Mouse (Mus musculus): ENCODE results near the gene Krtap1-3. TPM values are rescaled to one million over a fixed set of nuclear protein-coding genes. Genes with fewer than 3 reads are reported as not detected.

Gene Krtap1-3
- polyA plus RNA-seq (2015; fragmentation: Nextera tagmentation; extraction: Ambion mirVana), result not detected in 2 replicates

GRCm38 (mm10) chr11:99590981-99591380, at the start of gene Krtap1-3:
Gene Krtap1-3, minus strand, starts transcription at chr11:99591339.

GRCm38 (mm10) chr11:99634653-99635134, 43.6 kb upstream of the Krtap1-3 start, which contains the start of gene Krtap4-2:
Gene Krtap4-2, minus strand, starts transcription at chr11:99635084.

DNA sequence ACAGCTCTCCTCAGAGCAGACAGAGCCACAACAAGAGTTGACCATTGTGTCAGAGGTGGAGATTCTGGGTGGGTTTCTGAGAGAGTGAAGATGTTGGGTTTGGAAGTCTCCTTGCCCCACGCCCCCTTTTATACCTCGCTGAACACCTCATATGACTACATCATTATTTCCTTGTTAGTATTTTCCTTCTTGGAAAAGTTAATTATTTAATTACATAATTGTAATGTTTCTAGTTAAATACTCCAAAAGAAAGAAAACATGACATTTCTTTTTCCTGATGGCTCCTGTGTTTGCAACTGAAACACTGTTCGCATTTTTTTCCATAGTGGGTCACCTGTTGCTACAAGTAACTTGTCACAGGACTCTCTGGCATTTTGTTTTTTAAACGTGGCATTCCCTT, 37.0 kb upstream of the Krtap1-3 start, which contains the start of gene Krtap4-1:
Gene Krtap4-1, minus strand, starts transcription at position 101 of the 400 bp plus-strand sequence.

DNA sequence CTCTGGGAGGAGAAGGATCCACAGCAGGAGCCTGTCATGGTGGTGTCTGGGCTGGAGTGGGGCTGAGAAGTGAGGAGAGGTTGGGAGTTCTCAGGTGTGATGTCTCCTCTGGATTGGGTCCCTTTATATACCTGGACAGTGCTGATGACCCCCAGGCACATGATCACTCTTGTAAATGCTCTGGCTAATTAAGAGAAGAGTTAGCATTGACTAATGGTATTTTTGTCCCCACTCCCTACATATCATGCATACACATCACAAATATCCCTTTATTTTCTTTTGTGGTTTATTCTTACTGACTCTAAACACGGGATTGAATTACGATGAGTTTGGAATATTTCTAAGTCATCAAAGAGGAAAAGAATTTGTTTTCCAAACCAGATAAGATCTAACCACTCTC, 29.2 kb upstream of the Krtap1-3 start, which contains the start of gene Gm11562:
Gene Gm11562, minus strand, starts transcription at position 101 of the 400 bp plus-strand sequence.

GRCm38 (mm10) chr11:99614796-99615363, 23.7 kb upstream of the Krtap1-3 start, which contains the start of gene Krtap2-4:
Gene Krtap2-4, minus strand, starts transcription at chr11:99614846.

GRCm38 (mm10) chr11:99610089-99610488, 18.9 kb upstream of the Krtap1-3 start, which contains the start of gene Gm11937:
Gene Gm11937, minus strand, starts transcription at chr11:99610189.

DNA sequence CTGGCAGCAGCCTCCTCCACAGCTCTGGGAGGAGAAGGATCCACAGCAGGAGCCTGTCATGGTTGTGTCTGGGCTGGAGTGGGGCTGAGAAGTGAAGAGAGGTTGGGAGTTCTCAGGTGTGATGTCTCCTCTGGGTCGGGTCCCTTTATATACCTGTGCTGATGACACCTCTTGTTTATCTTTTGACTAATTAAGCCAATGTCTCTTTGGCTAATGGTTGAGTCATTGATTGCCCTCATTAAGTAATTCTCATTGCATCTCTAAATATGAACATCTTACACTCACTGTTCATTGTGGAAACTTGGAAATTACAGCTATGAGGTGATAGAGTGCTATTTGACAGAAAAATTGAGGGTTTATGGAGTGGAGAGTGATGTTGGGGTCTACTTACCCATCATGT, 12.1 kb upstream of the Krtap1-3 start, which contains the start of gene Gm11938:
Gene Gm11938, minus strand, starts transcription at position 101 of the 400 bp plus-strand sequence.

GRCm38 (mm10) chr11:99597742-99598141, 6.6 kb upstream of the Krtap1-3 start, which contains the start of gene Krtap9-3:
Gene Krtap9-3, minus strand, starts transcription at chr11:99598105.

GRCm38 (mm10) chr11:99583245-99583704, 7.9 kb downstream of the Krtap1-3 start, which contains the start of gene Krtap1-4:
Gene Krtap1-4, minus strand, starts transcription at chr11:99583654.

GRCm38 (mm10) chr11:99580636-99581035, 10.5 kb downstream of the Krtap1-3 start, which contains the start of gene Krtap1-5:
Gene Krtap1-5, minus strand, starts transcription at chr11:99581016.

GRCm38 (mm10) chr11:99566530-99566929, 24.6 kb downstream of the Krtap1-3 start, which contains the start of gene Krtap3-1:
Gene Krtap3-1, minus strand, starts transcription at chr11:99566630.

GRCm38 (mm10) chr11:99559366-99559765, 31.8 kb downstream of the Krtap1-3 start, which contains the start of gene Gm11939:
Gene Gm11939, minus strand, starts transcription at chr11:99559466.

DNA sequence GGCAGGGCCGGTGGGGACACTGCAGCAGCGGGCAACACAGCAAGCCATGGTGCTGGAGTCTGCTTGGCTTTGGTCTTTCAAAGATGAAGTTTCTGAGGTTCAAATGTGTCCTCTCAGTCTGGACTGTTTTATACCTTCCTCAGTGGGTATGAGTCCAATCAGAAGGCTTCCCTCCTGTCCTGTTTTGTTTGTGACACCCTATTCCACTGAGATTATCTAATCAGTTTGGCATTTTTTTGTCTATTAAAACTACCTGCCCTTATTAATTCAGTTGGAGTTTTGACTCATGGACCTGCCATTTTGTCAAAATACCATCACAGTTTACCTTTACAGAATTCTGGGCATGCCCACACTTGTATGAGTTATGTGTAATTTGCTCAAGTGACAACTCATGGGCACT, 34.4 kb downstream of the Krtap1-3 start, which contains the start of gene Krtap3-2:
Gene Krtap3-2, minus strand, starts transcription at position 101 of the 400 bp plus-strand sequence.

GRCm38 (mm10) chr11:99550765-99551164, 40.4 kb downstream of the Krtap1-3 start, which contains the start of gene Krtap3-3:
Gene Krtap3-3, minus strand, starts transcription at chr11:99550865.

Other genes with a start within 250 kb of the Krtap1-3 start
- not detected in 2 replicates for gene Krt27, start 240.2 kb downstream of the Krtap1-3 start, polyA plus RNA-seq (2015; fragmentation: Nextera tagmentation; extraction: Ambion mirVana)
- 0.08 and 0.14 TPM in 2 replicates for gene Krt28, start 216.4 kb downstream of the Krtap1-3 start, polyA plus RNA-seq (2015; fragmentation: Nextera tagmentation; extraction: Ambion mirVana)
- gene Krt10, start 202.0 kb downstream of the Krtap1-3 start, polyA plus RNA-seq (2015; fragmentation: Nextera tagmentation; extraction: Ambion mirVana), result 34.8 and 42.7 TPM in 2 replicates
- gene Krt12, start 169.1 kb downstream of the Krtap1-3 start, polyA plus RNA-seq (2015; fragmentation: Nextera tagmentation; extraction: Ambion mirVana), result not detected in 2 replicates
- 1.3 and 3.1 TPM in 2 replicates for gene Krt20, start 153.2 kb downstream of the Krtap1-3 start, polyA plus RNA-seq (2015; fragmentation: Nextera tagmentation; extraction: Ambion mirVana)
- gene Krt23, start 98.2 kb downstream of the Krtap1-3 start, polyA plus RNA-seq (2015; fragmentation: Nextera tagmentation; extraction: Ambion mirVana), result 1.7 and 3.0 TPM in 2 replicates
- not detected in 2 replicates for gene Krt39, start 70.0 kb downstream of the Krtap1-3 start, polyA plus RNA-seq (2015; fragmentation: Nextera tagmentation; extraction: Ambion mirVana)
- not detected in 2 replicates for gene Krt40, start 48.2 kb downstream of the Krtap1-3 start, polyA plus RNA-seq (2015; fragmentation: Nextera tagmentation; extraction: Ambion mirVana)
- not detected in 2 replicates for gene Krtap3-3, start 40.5 kb downstream of the Krtap1-3 start, polyA plus RNA-seq (2015; fragmentation: Nextera tagmentation; extraction: Ambion mirVana)
- not detected in 2 replicates for gene Krtap3-2, start 34.5 kb downstream of the Krtap1-3 start, polyA plus RNA-seq (2015; fragmentation: Nextera tagmentation; extraction: Ambion mirVana)
- gene Gm11939, start 31.9 kb downstream of the Krtap1-3 start, polyA plus RNA-seq (2015; fragmentation: Nextera tagmentation; extraction: Ambion mirVana), result not detected in 2 replicates
- not detected in 2 replicates for gene Krtap3-1, start 24.7 kb downstream of the Krtap1-3 start, polyA plus RNA-seq (2015; fragmentation: Nextera tagmentation; extraction: Ambion mirVana)
- not detected in 2 replicates for gene Krtap1-5, start 10.3 kb downstream of the Krtap1-3 start, polyA plus RNA-seq (2015; fragmentation: Nextera tagmentation; extraction: Ambion mirVana)
- not detected in 2 replicates for gene Krtap1-4, start 7.7 kb downstream of the Krtap1-3 start, polyA plus RNA-seq (2015; fragmentation: Nextera tagmentation; extraction: Ambion mirVana)
- gene Krtap9-3, start 6.8 kb upstream of the Krtap1-3 start, polyA plus RNA-seq (2015; fragmentation: Nextera tagmentation; extraction: Ambion mirVana), result not detected in 2 replicates
- not detected in 2 replicates for gene Gm11938, start 12.0 kb upstream of the Krtap1-3 start, polyA plus RNA-seq (2015; fragmentation: Nextera tagmentation; extraction: Ambion mirVana)
- not detected in 2 replicates for gene Gm11937, start 18.9 kb upstream of the Krtap1-3 start, polyA plus RNA-seq (2015; fragmentation: Nextera tagmentation; extraction: Ambion mirVana)
- gene Krtap2-4, start 23.5 kb upstream of the Krtap1-3 start, polyA plus RNA-seq (2015; fragmentation: Nextera tagmentation; extraction: Ambion mirVana), result not detected in 2 replicates
- not detected in 2 replicates for gene Gm11562, start 29.1 kb upstream of the Krtap1-3 start, polyA plus RNA-seq (2015; fragmentation: Nextera tagmentation; extraction: Ambion mirVana)
- gene Krtap4-1, start 36.9 kb upstream of the Krtap1-3 start, polyA plus RNA-seq (2015; fragmentation: Nextera tagmentation; extraction: Ambion mirVana), result not detected in 2 replicates
- gene Krtap4-2, start 43.7 kb upstream of the Krtap1-3 start, polyA plus RNA-seq (2015; fragmentation: Nextera tagmentation; extraction: Ambion mirVana), result not detected in 2 replicates
- not detected in 2 replicates for gene Krtap4-7, start 52.8 kb upstream of the Krtap1-3 start, polyA plus RNA-seq (2015; fragmentation: Nextera tagmentation; extraction: Ambion mirVana)
- not detected in 2 replicates for gene Gm11555, start 58.9 kb upstream of the Krtap1-3 start, polyA plus RNA-seq (2015; fragmentation: Nextera tagmentation; extraction: Ambion mirVana)
- gene Gm11563, start 67.6 kb upstream of the Krtap1-3 start, polyA plus RNA-seq (2015; fragmentation: Nextera tagmentation; extraction: Ambion mirVana), result not detected in 2 replicates
- not detected in 2 replicates for gene Krtap4-6, start 74.6 kb upstream of the Krtap1-3 start, polyA plus RNA-seq (2015; fragmentation: Nextera tagmentation; extraction: Ambion mirVana)
- not detected in 2 replicates for gene Gm14190, start 99.4 kb upstream of the Krtap1-3 start, polyA plus RNA-seq (2015; fragmentation: Nextera tagmentation; extraction: Ambion mirVana)
- not detected in 2 replicates for gene Gm14180, start 143.0 kb upstream of the Krtap1-3 start, polyA plus RNA-seq (2015; fragmentation: Nextera tagmentation; extraction: Ambion mirVana)
- gene Gm11595, start 181.6 kb upstream of the Krtap1-3 start, polyA plus RNA-seq (2015; fragmentation: Nextera tagmentation; extraction: Ambion mirVana), result not detected in 2 replicates
- not detected in 2 replicates for gene Krtap4-8, start 189.4 kb upstream of the Krtap1-3 start, polyA plus RNA-seq (2015; fragmentation: Nextera tagmentation; extraction: Ambion mirVana)
- gene Krtap4-9, start 193.9 kb upstream of the Krtap1-3 start, polyA plus RNA-seq (2015; fragmentation: Nextera tagmentation; extraction: Ambion mirVana), result not detected in 2 replicates
- not detected in 2 replicates for gene Gm11596, start 202.1 kb upstream of the Krtap1-3 start, polyA plus RNA-seq (2015; fragmentation: Nextera tagmentation; extraction: Ambion mirVana)
- gene Gm11569, start 207.6 kb upstream of the Krtap1-3 start, polyA plus RNA-seq (2015; fragmentation: Nextera tagmentation; extraction: Ambion mirVana), result not detected in 2 replicates
- not detected in 2 replicates for gene Gm11554, start 213.1 kb upstream of the Krtap1-3 start, polyA plus RNA-seq (2015; fragmentation: Nextera tagmentation; extraction: Ambion mirVana)
- gene Krtap4-13, start 218.6 kb upstream of the Krtap1-3 start, polyA plus RNA-seq (2015; fragmentation: Nextera tagmentation; extraction: Ambion mirVana), result not detected in 2 replicates
- not detected in 2 replicates for gene Gm11564, start 224.3 kb upstream of the Krtap1-3 start, polyA plus RNA-seq (2015; fragmentation: Nextera tagmentation; extraction: Ambion mirVana)
- gene 2300003K06Rik, start 246.7 kb upstream of the Krtap1-3 start, polyA plus RNA-seq (2015; fragmentation: Nextera tagmentation; extraction: Ambion mirVana), result not detected in 2 replicates